Mouse (Mus musculus) stomach, embryonic 14.5 days (tissue): Measurements from ENCODE around the gene Hlcs. TPM values are rescaled to one million over a fixed set of nuclear protein-coding genes. Genes with fewer than 3 reads are reported as not detected.

Experiments used
- ATAC-seq: fragments of 200-750 bp; cut with Nextera tagmentation; 2 replicates; pipeline ENCODE4 v1.8.0; 2017; ENCODE audit warnings: low read depth, moderate TSS enrichment; ENCODE audit not compliant: insufficient number of reproducible peaks, insufficient read depth, low FRiP score
- H3K27ac ChIP-seq: fragments of 300-500 bp; sonication (generic); 2 replicates; pipeline ENCODE4 v1.5.1; 2014; ENCODE audit warnings: mild to moderate bottlenecking, low read length, moderate library complexity, mixed read lengths
- H3K27me3 ChIP-seq: fragments of 300-500 bp; sonication (generic); 2 replicates; pipeline ENCODE4 v1.6.1; 2014; ENCODE audit warnings: low read length, control low read depth, mixed read lengths; ENCODE audit not compliant: control insufficient read depth, insufficient read depth
- H3K36me3 ChIP-seq: fragments of 300-500 bp; sonication (generic); 2 replicates; pipeline ENCODE4 v1.6.1; 2014; ENCODE audit warnings: mild to moderate bottlenecking, control low read depth, low read length, moderate library complexity, mixed read lengths; ENCODE audit not compliant: control insufficient read depth, insufficient read depth
- H3K4me1 ChIP-seq: fragments of 300-500 bp; sonication (generic); 2 replicates; pipeline ENCODE4 v1.6.1; 2014; ENCODE audit warnings: low read length, control low read depth, mixed read lengths; ENCODE audit not compliant: control insufficient read depth, insufficient read depth
- H3K4me2 ChIP-seq: fragments of 300-500 bp; sonication (generic); replicated peaks from 2 replicates; pipeline ENCODE4 v1.6.1; 2014; ENCODE audit warnings: low read depth, low read length, control low read depth
- H3K4me3 ChIP-seq: fragments of 300-500 bp; sonication (generic); 2 replicates; pipeline ENCODE4 v1.5.1; 2014; ENCODE audit warnings: low read depth, low read length, control low read depth
- H3K9ac ChIP-seq: fragments of 300-500 bp; sonication (generic); replicated peaks from 2 replicates; pipeline ENCODE4 v1.6.1; 2014; ENCODE audit warnings: low read depth, mild to moderate bottlenecking, control low read depth, low read length, moderate library complexity, mixed read lengths
- H3K9me3 ChIP-seq: fragments of 300-500 bp; sonication (generic); 2 replicates; pipeline ENCODE4 v1.6.1; 2016; ENCODE audit warnings: low read depth, low read length, control low read depth; ENCODE audit not compliant: control insufficient read depth
- WGBS: fragments of 180-500 bp; shearing (Covaris S2); extraction: QIAGEN DNeasy Blood & Tissue Kit; methylation state at CpG from one replicate; pipeline ENCODE4 v1.1.7; 2014; 5-methylcytosine and 5-hydroxymethylcytosine counted together
- polyA plus RNA-seq: library from polyadenylated mRNA; unstranded; fragments of >200 nt; fragmentation: Nextera tagmentation; extraction: Ambion mirVana; gene quantifications from 2 replicates; pipeline ENCODE4 v1.2.1, GENCODE M21; 2014

The Hlcs gene
- polyA plus RNA-seq, 1 experiment from 2014 or later: 10.8 TPM

DNA sequence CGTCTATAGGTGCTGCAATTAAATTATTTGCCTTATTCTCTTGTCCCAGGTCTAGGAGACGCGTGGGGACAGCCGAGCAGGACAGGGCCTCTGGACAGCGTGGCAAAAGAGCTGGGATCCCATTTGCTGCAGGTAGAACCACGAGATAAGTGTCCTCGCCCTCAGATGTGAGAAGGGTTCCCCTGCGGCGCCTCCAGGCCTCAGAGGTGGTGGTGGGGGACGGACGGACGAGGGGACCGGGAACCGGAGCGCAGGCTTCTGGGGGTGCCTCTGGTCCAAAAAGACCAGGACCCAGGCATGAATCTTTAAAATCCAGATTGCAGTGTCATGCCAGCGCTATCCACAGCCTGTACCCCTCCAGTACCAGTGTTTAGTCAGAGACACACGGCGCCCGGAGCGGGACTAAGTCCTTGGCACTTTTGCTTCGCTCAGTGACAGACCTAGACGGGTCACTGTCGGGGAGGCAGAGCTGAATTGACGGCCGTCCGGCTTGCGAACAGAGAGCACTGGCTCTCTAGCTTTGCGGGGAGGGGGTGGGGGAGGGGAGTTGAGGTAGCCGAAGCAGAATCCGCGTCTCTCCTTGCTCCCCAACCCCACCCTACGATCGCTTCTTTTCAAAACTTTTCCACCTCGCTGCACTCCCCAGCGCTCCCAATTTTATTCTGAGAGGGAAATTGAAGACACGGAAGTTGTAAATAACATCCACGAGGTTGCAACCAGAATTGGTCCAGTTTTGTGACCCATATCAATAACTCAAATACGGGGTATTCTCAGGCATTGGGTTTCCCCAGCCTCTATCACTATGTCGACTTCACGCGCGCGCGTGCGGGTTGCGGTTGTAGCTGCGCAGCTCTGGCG, 218.9 kb downstream of the Hlcs start:
- H3K36me3 ChIP-seq: no peaks in the 10 kb centered on the region
- no peak overlapping the region for H3K9ac ChIP-seq
- no peak overlapping the region for H3K4me2 ChIP-seq
- no peak overlapping the region for H3K4me3 ChIP-seq
- no peaks in the 10 kb centered on the region for H3K4me1 ChIP-seq
- H3K27me3 ChIP-seq: peaks cover 70% of the 10 kb centered on the region
- ATAC-seq: no peak
- no peaks in the 10 kb centered on the region for H3K9me3 ChIP-seq
- 8% methylated on average over 48 of the region's 48 CpGs for WGBS
- H3K27ac ChIP-seq: no peak overlapping the region

DNA sequence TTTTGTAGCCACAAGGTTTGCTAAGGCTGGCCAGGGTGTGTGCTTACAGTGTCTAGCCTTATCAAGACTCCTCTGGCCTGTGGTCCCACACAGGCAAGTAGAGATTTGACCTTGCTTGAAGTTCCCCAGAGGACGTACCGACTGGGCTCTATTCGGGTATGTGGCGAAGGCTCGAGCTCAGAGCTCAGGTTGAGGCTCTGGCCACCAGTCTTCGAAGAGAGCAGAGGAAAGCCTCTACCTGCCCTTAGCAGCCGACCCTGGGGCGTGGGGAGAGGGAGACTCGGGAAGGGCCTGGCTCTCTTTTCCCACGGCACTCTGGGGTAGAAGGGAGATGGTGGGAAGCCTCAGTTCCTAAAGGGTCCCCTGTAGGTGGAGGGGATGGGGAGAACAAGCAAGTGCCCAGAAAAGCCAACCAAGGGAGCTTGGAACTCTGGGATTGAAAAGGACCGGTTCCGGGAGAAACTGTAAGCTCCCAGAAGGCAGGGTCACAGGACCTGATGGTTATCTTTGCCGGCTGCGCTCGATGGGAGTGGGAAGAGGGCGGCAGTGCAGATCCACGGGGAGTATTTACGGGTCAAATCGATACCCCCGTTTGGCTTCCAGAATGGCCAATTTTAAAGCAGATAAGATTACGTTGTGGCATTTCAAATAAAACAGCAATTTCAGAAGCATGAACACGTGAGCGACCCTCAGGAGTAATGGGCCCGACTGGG, 220.1 kb downstream of the Hlcs start:
- no peaks in the 10 kb centered on the region for H3K36me3 ChIP-seq
- H3K9ac ChIP-seq: no peak overlapping the region
- ATAC-seq: no peak
- peaks cover 80% of the 10 kb centered on the region for H3K27me3 ChIP-seq
- H3K9me3 ChIP-seq: no peaks in the 10 kb centered on the region
- 16% methylated on average over 24 of the region's 24 CpGs for WGBS
- H3K4me3 ChIP-seq: no peak overlapping the region
- no peak overlapping the region for H3K27ac ChIP-seq
- H3K4me1 ChIP-seq: no peaks in the 10 kb centered on the region
- no peak overlapping the region for H3K4me2 ChIP-seq

DNA sequence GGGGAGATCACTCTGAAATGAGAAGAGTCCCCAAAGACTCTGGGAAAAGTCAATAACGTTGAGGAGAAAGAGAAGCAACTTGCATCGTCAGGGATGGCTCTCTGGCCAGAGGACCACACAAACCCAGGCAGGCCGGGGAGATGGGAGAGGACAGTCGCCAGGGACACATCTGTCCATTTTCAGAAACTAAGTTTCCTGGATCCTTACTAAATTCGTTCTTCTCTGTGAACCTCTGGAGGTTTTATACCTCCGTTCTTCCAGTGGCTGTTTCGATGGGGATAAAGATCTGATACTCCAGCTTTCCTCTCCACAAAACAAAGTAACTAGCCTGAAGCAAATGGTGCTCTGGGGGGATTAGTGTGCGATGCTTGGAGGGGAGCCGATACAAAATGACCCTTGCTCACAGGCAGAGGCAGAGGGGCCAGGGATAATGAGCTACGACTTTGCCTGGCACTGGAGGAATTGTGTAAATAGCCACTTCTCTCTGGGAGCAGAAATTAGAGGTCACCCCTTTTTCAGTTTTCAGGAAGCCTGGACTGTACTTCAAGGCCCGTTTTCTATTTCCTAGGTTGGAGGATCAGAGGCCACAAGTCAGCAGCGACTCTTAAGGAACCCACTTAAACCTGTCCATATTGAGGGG, 220.7 kb downstream of the Hlcs start:
- Histone ChIP-seq H3K27me3 (peaks cover 78% of the 10 kb centered on the region), H3K4me3 (no peak overlapping the region), H3K9me3 (no peaks in the 10 kb centered on the region), H3K9ac (no peak overlapping the region), H3K4me1 (no peaks in the 10 kb centered on the region), H3K36me3 (no peaks in the 10 kb centered on the region), H3K4me2 (no peak overlapping the region), H3K27ac (no peak overlapping the region)
- 14% methylated on average over 12 of the region's 12 CpGs for WGBS
- ATAC-seq: no peak

DNA sequence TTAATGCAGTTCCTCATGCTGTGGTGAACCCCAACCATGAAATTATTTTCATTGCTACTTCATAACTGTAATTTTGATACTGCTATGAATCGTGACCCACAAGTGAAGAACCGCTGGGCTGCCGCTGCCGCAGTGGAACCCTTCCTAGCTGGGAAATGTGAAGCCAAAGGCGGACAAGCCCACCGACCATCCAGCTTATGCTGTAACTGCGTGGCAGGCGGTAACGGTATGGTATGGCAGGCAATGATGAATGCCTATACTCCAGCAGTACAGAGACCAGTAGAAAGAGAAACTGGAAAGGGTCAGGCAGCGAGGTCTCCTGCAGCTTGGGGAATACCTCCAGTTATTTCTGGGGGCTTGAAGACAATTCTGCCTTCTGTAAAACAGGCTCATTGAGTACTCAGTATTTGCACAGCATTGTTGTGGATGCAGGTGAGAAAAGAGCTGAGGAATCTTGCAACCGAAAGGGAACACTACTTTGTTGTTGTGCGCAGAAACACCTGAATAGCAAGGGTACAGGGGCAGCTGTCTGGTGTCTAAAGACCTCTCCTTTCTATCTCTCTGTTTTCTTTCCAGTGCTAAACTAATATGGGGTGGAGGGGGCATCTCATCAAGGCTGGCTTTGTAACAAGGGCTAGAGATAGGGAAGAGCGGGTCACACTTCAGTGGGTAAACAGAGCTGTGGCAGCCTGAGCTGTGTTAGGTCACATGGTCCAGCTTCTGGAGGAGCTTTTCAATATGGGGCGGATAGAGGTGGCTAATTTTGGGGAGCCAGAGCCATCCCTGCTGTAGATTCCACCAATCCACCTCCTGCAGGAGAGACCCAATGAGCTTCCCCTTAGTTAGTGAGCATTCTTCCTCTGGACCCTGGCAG, 224.3 kb downstream of the Hlcs start:
- H3K27me3 ChIP-seq: peaks cover 69% of the 10 kb centered on the region
- H3K4me2 ChIP-seq: no peak overlapping the region
- H3K27ac ChIP-seq: no peak overlapping the region
- WGBS: 16% methylated on average over 14 of the region's 14 CpGs
- H3K4me3 ChIP-seq: no peak overlapping the region
- no peaks in the 10 kb centered on the region for H3K36me3 ChIP-seq
- no peak; the same call in 1 of the 2 replicates for ATAC-seq
- no peaks in the 10 kb centered on the region for H3K9me3 ChIP-seq
- no peak overlapping the region for H3K9ac ChIP-seq
- H3K4me1 ChIP-seq: peaks cover 8% of the 10 kb centered on the region

DNA sequence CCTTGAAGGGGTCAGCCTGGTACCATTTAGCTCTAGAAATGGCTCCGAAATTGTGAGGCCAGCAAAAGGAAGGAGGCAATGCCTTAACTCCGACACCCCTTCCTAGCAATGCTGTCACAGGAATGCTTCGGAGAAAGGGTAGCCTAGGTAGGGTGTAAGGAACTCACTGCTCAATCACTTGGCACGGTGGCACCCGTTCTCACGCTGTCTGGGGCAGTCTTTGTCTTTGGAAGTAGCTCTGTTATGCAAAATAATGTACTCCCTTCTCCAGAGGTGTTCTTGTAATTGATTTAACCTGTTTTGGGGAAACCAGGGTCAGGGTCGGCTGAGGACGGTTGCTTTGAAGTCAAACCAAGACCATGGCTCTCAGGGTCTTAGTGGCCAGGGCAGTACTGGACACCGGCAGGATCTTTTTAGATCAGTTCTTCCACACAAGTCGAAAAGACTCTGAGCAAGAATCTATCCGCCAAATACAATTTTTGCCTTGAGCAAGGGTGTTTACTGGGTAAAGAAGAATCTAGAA, 225.1 kb downstream of the Hlcs start:
- no peak overlapping the region for H3K4me2 ChIP-seq
- H3K27me3 ChIP-seq: peaks cover 67% of the 10 kb centered on the region
- WGBS: 12% methylated on average over 11 of the region's 11 CpGs
- H3K9me3 ChIP-seq: no peaks in the 10 kb centered on the region
- no peaks in the 10 kb centered on the region for H3K36me3 ChIP-seq
- H3K27ac ChIP-seq: no peak overlapping the region
- no peak overlapping the region for H3K9ac ChIP-seq
- H3K4me3 ChIP-seq: no peak overlapping the region
- peaks cover 8% of the 10 kb centered on the region for H3K4me1 ChIP-seq
- ATAC-seq: no peak

DNA sequence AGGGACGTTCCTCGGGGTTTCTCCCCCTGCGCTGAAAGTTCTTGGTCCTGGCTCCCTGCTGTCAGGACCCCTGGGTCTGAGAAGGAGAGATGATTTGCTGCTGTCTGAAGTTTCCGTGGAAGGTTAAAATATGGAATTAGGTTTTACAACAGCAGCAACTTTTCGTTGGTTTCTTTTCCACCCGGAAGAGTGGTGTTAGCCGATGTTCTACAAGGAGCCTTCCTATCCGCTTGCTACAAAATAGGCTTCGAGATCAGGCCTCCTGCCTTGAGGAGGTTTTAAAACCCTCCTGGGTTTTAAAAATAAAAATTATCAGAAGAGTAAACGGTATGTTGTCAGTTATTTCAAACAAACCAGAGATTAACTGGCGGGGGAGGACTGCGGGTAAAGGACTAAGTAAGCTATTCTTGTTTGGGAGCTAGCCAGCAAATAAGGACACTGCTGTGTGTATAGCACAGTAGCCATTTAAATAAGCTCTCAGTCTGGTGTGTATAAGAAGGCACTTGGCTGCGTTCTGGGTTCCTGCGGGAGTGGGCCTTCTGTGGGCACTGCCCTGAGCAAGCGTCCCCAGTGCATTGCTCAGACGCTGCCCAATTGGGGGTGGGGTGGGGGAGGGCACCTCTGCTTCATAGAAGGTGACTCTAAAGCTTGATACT, 225.7 kb downstream of the Hlcs start:
- Histone ChIP-seq H3K4me3 (no peak overlapping the region; the same call in 1 of the 2 replicates), H3K4me1 (peaks cover 8% of the 10 kb centered on the region), H3K4me2 (0 out of 2 replicates have a peak overlapping the region, but pooled peaks have one; percentile 1), H3K9me3 (no peaks in the 10 kb centered on the region), H3K9ac (no peak overlapping the region), H3K27me3 (peaks cover 66% of the 10 kb centered on the region), H3K36me3 (no peaks in the 10 kb centered on the region), H3K27ac (no peak overlapping the region)
- 15% methylated on average over 16 of the region's 16 CpGs for WGBS
- no peak for ATAC-seq

DNA sequence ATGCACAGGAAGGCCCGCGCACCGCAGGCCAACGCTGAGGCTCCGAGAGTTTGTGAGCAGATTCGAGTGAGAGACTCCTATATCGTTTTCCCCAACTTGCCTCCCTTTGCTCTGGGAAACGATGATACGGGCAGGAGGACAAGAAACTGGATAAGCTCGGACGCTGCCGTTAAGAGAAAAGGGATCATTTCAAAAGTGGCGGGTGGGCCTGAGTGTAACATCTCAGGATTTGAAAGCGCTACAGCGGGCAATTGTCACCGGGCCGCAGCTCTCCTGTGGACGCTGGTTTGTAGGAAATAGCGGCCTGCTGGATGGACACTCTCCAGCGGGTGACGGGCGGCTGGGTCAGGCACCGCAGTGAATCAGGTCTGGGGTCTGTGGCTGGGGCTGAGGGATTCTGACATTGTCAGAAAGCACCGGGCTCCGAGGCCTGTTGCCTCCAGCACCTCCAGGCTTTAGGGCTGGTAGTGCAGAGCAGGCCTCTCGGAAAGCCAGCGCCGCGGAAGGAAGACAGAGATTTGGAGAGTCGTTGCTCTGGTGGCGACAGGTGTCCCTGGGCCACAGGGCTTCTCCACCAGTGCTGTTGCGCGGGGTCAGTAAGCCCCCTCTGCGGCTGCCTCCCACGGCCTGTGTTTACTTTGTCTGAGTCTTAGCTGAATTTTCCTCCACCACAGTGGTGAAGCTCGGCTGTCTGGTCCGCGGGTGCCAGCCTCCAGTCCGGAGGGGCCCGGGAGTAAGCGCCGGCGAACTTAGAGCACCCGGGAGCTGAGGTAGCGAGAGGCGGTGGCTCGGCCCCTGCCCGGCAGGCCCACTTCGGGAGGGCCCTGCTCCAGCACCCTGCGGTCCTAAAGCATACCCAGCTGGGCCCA, 226.4 kb downstream of the Hlcs start:
- 6% methylated on average over 50 of the region's 50 CpGs for WGBS

More for the DNA sequence above, 226.4 kb downstream of the Hlcs start:
- no peaks in the 10 kb centered on the region for H3K36me3 ChIP-seq
- no peak overlapping the region for H3K27ac ChIP-seq
- no peak overlapping the region for H3K9ac ChIP-seq
- H3K9me3 ChIP-seq: no peaks in the 10 kb centered on the region
- H3K27me3 ChIP-seq: peaks cover 66% of the 10 kb centered on the region
- 0 out of 2 replicates have a peak overlapping the region, but pooled peaks have one; percentile 1 for H3K4me2 ChIP-seq
- H3K4me3 ChIP-seq: no peak overlapping the region; the same call in 1 of the 2 replicates
- H3K4me1 ChIP-seq: peaks cover 8% of the 10 kb centered on the region
- no peak for ATAC-seq
